Mouse (Mus musculus): ENCODE measurements at regions not wholly inside any gene's neighbourhood (a gene's known extent, or its start where the extent isn't known, plus 50 kb on each side); places are given as distances from the start of the nearest gene placed in this dataset.

DNA sequence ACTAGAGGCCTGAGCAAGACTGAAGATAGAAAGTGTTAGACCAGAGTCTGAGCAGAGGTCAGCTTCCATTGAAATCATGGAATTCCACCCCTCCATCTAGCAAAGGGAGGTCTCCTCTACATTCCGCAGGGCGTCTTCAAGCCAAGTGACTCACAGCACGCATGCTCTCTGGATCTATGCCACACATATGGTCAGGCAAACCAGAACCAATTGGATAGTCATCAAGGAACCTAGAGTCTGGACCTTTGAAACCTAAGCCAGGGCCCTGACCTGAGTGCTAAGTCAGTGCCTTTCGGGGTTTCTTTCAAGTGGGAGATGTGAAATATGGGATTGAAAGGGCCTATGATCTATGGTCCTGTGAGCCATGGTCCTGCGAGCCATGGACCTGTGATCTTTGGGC, 195.4 kb upstream of the Habp2 start:
- WGBS = 95% methylated on average over 5 of the region's 5 CpGs
- Histone ChIP-seq H3K36me3 (replicated peaks) (no peaks in the 10 kb centered on the region), H3K4me3 (no peak overlapping the region), H3K27ac (no peak overlapping the region), H3K4me1 (no peaks in the 10 kb centered on the region), H3K27me3 (ENCODE audit: poor library complexity, severe bottlenecking) (peaks cover 34% of the 10 kb centered on the region), H3K9me3 (no peaks in the 10 kb centered on the region)
- DNase-seq (ENCODE audit: extremely low spot score, low spot score) = no peak

- no peak for DNase-seq (ENCODE audit: extremely low spot score, low spot score)
- Histone ChIP-seq H3K27me3 (ENCODE audit: poor library complexity, severe bottlenecking) (peaks cover 28% of the 10 kb centered on the region), H3K4me1 (no peaks in the 10 kb centered on the region), H3K9me3 (peaks cover 21% of the 10 kb centered on the region), H3K4me3 (no peak overlapping the region), H3K27ac (no peak overlapping the region), H3K36me3 (replicated peaks) (no peaks in the 10 kb centered on the region)
- WGBS = 93% methylated on average over 6 of the region's 6 CpGs
Observed at GRCm38 (mm10) chr19:56095873-56096272, 191.1 kb upstream of the Habp2 start.

- Histone ChIP-seq H3K4me1 (peaks cover 6% of the 10 kb centered on the region), H3K36me3 (replicated peaks) (no peaks in the 10 kb centered on the region), H3K27ac (no peak overlapping the region), H3K9me3 (peaks cover 21% of the 10 kb centered on the region), H3K27me3 (ENCODE audit: poor library complexity, severe bottlenecking) (peaks cover 22% of the 10 kb centered on the region; the same call in 1 of the 2 replicates), H3K4me3 (no peak overlapping the region)
- no peak for DNase-seq (ENCODE audit: extremely low spot score, low spot score)
- WGBS = 88% methylated on average over 9 of the region's 9 CpGs
Observed at GRCm38 (mm10) chr19:56099725-56100124, 187.2 kb upstream of the Habp2 start.

DNA sequence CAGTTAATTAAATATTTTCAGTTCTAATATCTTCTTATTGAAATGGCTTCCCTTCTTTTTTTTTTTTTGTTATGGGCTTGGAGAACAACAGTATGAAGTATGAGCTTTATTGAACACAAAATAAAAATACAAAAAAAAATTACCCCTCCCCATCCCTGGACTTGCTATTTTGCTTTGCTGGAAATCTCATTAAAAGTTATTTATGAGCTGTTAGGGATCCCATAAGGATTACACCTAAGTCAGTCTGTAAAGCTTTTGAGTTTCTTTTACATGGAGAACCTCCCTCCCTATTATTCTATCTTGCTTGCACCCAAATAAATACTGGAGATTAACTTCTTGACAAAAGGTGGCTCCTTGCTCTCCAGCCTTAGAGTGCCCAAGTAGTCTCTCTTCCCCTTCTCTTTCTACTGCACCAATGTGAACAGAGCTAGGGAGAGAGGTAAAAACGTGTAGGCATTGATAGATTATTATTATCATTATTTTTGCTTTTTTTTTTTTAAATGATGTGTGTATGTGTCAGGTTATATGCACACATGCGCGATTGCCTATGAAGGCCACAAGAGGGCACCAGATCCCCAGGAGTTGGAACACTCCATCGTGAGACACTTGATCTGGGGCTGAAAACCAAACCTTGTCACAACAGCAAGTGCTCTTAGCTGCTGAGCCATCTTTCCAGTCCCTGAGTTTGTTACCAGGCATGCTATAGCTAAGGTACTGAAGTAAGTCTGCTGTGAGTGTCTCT, 186.6 kb upstream of the Habp2 start:
- Histone ChIP-seq H3K36me3 (replicated peaks) (no peaks in the 10 kb centered on the region), H3K4me1 (peaks cover 10% of the 10 kb centered on the region), H3K27ac (no peak overlapping the region), H3K4me3 (no peak overlapping the region), H3K9me3 (peaks cover 21% of the 10 kb centered on the region), H3K27me3 (ENCODE audit: poor library complexity, severe bottlenecking) (peaks cover 22% of the 10 kb centered on the region; the same call in 1 of the 2 replicates)
- WGBS = 76% methylated on average over 4 of the region's 4 CpGs
- DNase-seq (ENCODE audit: extremely low spot score, low spot score) = no peak

DNA sequence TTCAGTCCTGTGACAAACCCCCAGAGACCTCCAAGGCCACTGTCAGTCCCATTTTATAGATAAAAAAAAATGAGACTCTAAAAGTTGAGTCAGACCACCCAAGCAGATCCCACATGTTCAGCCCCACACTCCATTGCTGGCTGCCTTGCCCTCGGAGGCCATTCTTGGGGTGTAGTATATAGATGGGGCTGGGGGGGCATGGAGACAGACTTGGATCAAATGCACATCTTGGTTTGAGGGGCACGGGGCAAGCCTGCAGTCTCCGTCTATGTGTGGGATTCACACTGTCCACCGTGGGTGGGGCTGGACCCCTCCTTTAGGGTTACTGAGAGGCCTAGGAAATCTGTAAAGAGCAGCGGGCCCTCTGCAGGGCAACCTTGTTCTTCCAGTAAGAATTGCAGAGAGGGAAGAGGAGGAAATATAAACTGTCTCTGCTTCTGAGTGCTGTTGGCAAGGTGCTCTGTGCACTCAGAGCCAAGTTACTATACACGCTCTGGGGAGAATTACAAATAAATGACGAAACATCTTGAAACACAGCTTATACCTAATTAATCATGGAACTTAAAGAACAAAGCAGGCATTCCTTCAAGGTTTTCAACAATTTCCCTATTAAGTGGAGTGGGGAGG, 184.4 kb upstream of the Habp2 start:
- 86% methylated on average over 7 of the region's 7 CpGs for WGBS
- DNase-seq (ENCODE audit: extremely low spot score, low spot score) = no peak
- no peak overlapping the region for H3K4me3 ChIP-seq
- H3K4me1 ChIP-seq = peaks cover 22% of the 10 kb centered on the region
- H3K27me3 ChIP-seq (ENCODE audit: poor library complexity, severe bottlenecking) = peaks cover 22% of the 10 kb centered on the region; the same call in 1 of the 2 replicates
- peaks cover 21% of the 10 kb centered on the region for H3K9me3 ChIP-seq
- no peaks in the 10 kb centered on the region for H3K36me3 ChIP-seq (replicated peaks)
- H3K27ac ChIP-seq = 0 out of 2 replicates have a peak overlapping the region, but pooled peaks have one; percentile 27

GRCm38 (mm10) chr19:56105073-56105451, 181.9 kb upstream of the Habp2 start:
- 73% methylated on average over 4 of the region's 4 CpGs for WGBS
- Histone ChIP-seq H3K27me3 (ENCODE audit: poor library complexity, severe bottlenecking) (peaks cover 22% of the 10 kb centered on the region; the same call in 1 of the 2 replicates), H3K27ac (peak overlapping the region; percentile 54), H3K36me3 (replicated peaks) (no peaks in the 10 kb centered on the region), H3K4me1 (peaks cover 22% of the 10 kb centered on the region), H3K4me3 (no peak overlapping the region), H3K9me3 (peaks cover 13% of the 10 kb centered on the region; the same call in 1 of the 2 replicates)
- no peak for DNase-seq (ENCODE audit: extremely low spot score, low spot score)

GRCm38 (mm10) chr19:56105452-56106091, 181.4 kb upstream of the Habp2 start:
- Histone ChIP-seq H3K4me3 (no peak overlapping the region), H3K27ac (peak overlapping the region; percentile 54), H3K4me1 (peaks cover 22% of the 10 kb centered on the region), H3K27me3 (ENCODE audit: poor library complexity, severe bottlenecking) (peaks cover 22% of the 10 kb centered on the region; the same call in 1 of the 2 replicates), H3K9me3 (peaks cover 9% of the 10 kb centered on the region; the same call in 1 of the 2 replicates), H3K36me3 (replicated peaks) (no peaks in the 10 kb centered on the region)
- peak; percentile 34 for DNase-seq (ENCODE audit: extremely low spot score, low spot score)
- 63% methylated on average over 23 of the region's 23 CpGs for WGBS

GRCm38 (mm10) chr19:56108796-56109195, 178.1 kb upstream of the Habp2 start:
- peaks cover 6% of the 10 kb centered on the region; the same call in 1 of the 2 replicates for H3K9me3 ChIP-seq
- no peak for DNase-seq (ENCODE audit: extremely low spot score, low spot score)
- peaks cover 16% of the 10 kb centered on the region for H3K4me1 ChIP-seq
- no peak overlapping the region for H3K4me3 ChIP-seq
- H3K27me3 ChIP-seq (ENCODE audit: poor library complexity, severe bottlenecking) = peaks cover 6% of the 10 kb centered on the region; the same call in 1 of the 2 replicates
- no peaks in the 10 kb centered on the region for H3K36me3 ChIP-seq (replicated peaks)
- H3K27ac ChIP-seq = no peak overlapping the region
- WGBS = 96% methylated on average over 6 of the region's 6 CpGs

- H3K36me3 ChIP-seq (replicated peaks) = no peaks in the 10 kb centered on the region
- H3K9me3 ChIP-seq = peaks cover 14% of the 10 kb centered on the region
- DNase-seq (ENCODE audit: extremely low spot score, low spot score) = no peak
- H3K4me1 ChIP-seq = peaks cover 21% of the 10 kb centered on the region
- H3K27me3 ChIP-seq (ENCODE audit: poor library complexity, severe bottlenecking) = peaks cover 6% of the 10 kb centered on the region; the same call in 1 of the 2 replicates
- peak overlapping the region; percentile 36 for H3K27ac ChIP-seq
- WGBS = 22% methylated on average over 14 of the region's 15 CpGs
- no peak overlapping the region for H3K4me3 ChIP-seq
Observed at GRCm38 (mm10) chr19:56115552-56116284, 171.2 kb upstream of the Habp2 start.

- Histone ChIP-seq H3K4me3 (no peak overlapping the region), H3K36me3 (replicated peaks) (no peaks in the 10 kb centered on the region), H3K4me1 (peaks cover 21% of the 10 kb centered on the region), H3K27ac (peak overlapping the region; percentile 36; the same call in 1 of the 2 replicates), H3K9me3 (peaks cover 20% of the 10 kb centered on the region), H3K27me3 (ENCODE audit: poor library complexity, severe bottlenecking) (peaks cover 6% of the 10 kb centered on the region; the same call in 1 of the 2 replicates)
- WGBS = 86% methylated on average over 7 of the region's 7 CpGs
- no peak for DNase-seq (ENCODE audit: extremely low spot score, low spot score)
Observed at GRCm38 (mm10) chr19:56116285-56116680, 170.7 kb upstream of the Habp2 start.

GRCm38 (mm10) chr19:56120723-56121122, 166.2 kb upstream of the Habp2 start:
- Histone ChIP-seq H3K36me3 (replicated peaks) (peaks cover 3% of the 10 kb centered on the region; the same call in 1 of the 2 replicates), H3K27ac (no peak overlapping the region), H3K4me1 (peaks cover 11% of the 10 kb centered on the region), H3K27me3 (ENCODE audit: poor library complexity, severe bottlenecking) (no peaks in the 10 kb centered on the region), H3K4me3 (no peak overlapping the region), H3K9me3 (peaks cover 26% of the 10 kb centered on the region)
- WGBS = 92% methylated on average over 7 of the region's 7 CpGs
- no peak for DNase-seq (ENCODE audit: extremely low spot score, low spot score)

- no peak overlapping the region for H3K27ac ChIP-seq
- H3K9me3 ChIP-seq = peaks cover 26% of the 10 kb centered on the region
- H3K4me1 ChIP-seq = no peaks in the 10 kb centered on the region
- H3K36me3 ChIP-seq (replicated peaks) = peaks cover 3% of the 10 kb centered on the region; the same call in 1 of the 2 replicates
- DNase-seq (ENCODE audit: extremely low spot score, low spot score) = no peak
- H3K4me3 ChIP-seq = no peak overlapping the region
- peaks cover 4% of the 10 kb centered on the region; the same call in 1 of the 2 replicates for H3K27me3 ChIP-seq (ENCODE audit: poor library complexity, severe bottlenecking)
- 95% methylated on average over 5 of the region's 5 CpGs for WGBS
Observed at GRCm38 (mm10) chr19:56122186-56122585, 164.8 kb upstream of the Habp2 start.

Measured in forebrain, embryonic 10.5 days (tissue).